Mouse (Mus musculus) liver, adult 10 weeks (tissue): ENCODE data around the gene Pram1. TPM values are rescaled to one million over a fixed set of nuclear protein-coding genes. Genes with fewer than 3 reads are reported as not detected.

Source experiments
- polyA plus RNA-seq: library from polyadenylated mRNA; stranded (reverse); fragments of 350-450 nt; fragmentation: Illumina TruSeq; extraction: RNeasy Lipid Tissue Mini Kit (QIAGEN cat#74804); gene quantifications from one replicate; pipeline ENCODE4 v1.2.3, GENCODE M21; 2014; ENCODE audit warnings: low read depth, low replicate concordance

Gene Pram1
- polyA plus RNA-seq, result 0.21 TPM

GRCm38 (mm10) chr17:33637516-33638276, at the start of gene Pram1:
TSS of gene Pram1 (plus strand) at chr17:33638056.

GRCm38 (mm10) chr17:33628621-33629486, 9.0 kb upstream of the Pram1 start, which contains the start of gene Zfp414:
TSS of gene Zfp414 (plus strand) at chr17:33629090.

DNA sequence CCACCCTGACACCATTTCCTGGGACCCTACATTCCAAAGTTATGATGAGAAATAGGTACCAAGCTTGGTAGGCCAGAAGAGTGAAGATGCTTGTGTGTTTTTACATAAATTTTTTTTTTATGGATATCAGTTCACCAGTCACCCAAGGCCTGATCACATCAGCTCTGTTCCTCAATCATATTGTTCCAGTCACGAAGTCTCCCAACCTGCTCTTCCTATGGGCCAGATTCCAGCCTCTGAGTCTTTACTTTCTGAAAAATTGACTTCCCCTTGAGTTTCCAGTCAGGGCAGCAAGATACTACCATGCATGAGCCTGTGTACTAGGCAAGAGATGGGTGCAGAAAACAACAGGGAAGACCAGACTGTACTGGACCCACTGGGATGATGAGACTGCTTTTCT, 48.9 kb downstream of the Pram1 start, which contains the start of gene Hnrnpm:
Gene Hnrnpm (minus strand): TSS at position 101 of the 400 bp plus-strand sequence.

Other genes starting within 250 kb of the Pram1 start
- 14.7 TPM for gene Zfp101, start 243.4 kb upstream of the Pram1 start, polyA plus RNA-seq
- gene Actl9, start 205.2 kb upstream of the Pram1 start, polyA plus RNA-seq, result not detected
- gene Adamts10, start 113.9 kb upstream of the Pram1 start, polyA plus RNA-seq, result 0.95 TPM
- 0.16 TPM for gene Myo1f, start 82.3 kb upstream of the Pram1 start, polyA plus RNA-seq
- gene Zfp414, start 9.0 kb upstream of the Pram1 start, polyA plus RNA-seq, result 1.2 TPM
- 147 TPM for gene Hnrnpm, start 48.8 kb downstream of the Pram1 start, polyA plus RNA-seq
- gene March2, start 80.6 kb downstream of the Pram1 start, polyA plus RNA-seq, result 24.2 TPM
- 9.3 TPM for gene Rab11b, start 122.5 kb downstream of the Pram1 start, polyA plus RNA-seq
- 8.0 TPM for gene Angptl4, start 143.8 kb downstream of the Pram1 start, polyA plus RNA-seq
- gene Kank3, start 172.5 kb downstream of the Pram1 start, polyA plus RNA-seq, result 3.1 TPM
- 37.1 TPM for gene Rps28, start 186.5 kb downstream of the Pram1 start, polyA plus RNA-seq
- gene Ndufa7, start 186.5 kb downstream of the Pram1 start, polyA plus RNA-seq, result 24.4 TPM
- gene Cd320, start 205.0 kb downstream of the Pram1 start, polyA plus RNA-seq, result 1.5 TPM
- gene Gm7029, start 235.8 kb downstream of the Pram1 start, polyA plus RNA-seq, result not detected